Mouse (Mus musculus) frontal cortex, postnatal 25 days (tissue): ENCODE measurements around the gene Rad17.

ENCODE experiments used
- DNase-seq, 2 experiments: peaks; one replicate each; pipeline ENCODE4 v3.0.0; 2022; ENCODE audit warnings: low spot score in 2 of 2

Rad17 gene

DNA sequence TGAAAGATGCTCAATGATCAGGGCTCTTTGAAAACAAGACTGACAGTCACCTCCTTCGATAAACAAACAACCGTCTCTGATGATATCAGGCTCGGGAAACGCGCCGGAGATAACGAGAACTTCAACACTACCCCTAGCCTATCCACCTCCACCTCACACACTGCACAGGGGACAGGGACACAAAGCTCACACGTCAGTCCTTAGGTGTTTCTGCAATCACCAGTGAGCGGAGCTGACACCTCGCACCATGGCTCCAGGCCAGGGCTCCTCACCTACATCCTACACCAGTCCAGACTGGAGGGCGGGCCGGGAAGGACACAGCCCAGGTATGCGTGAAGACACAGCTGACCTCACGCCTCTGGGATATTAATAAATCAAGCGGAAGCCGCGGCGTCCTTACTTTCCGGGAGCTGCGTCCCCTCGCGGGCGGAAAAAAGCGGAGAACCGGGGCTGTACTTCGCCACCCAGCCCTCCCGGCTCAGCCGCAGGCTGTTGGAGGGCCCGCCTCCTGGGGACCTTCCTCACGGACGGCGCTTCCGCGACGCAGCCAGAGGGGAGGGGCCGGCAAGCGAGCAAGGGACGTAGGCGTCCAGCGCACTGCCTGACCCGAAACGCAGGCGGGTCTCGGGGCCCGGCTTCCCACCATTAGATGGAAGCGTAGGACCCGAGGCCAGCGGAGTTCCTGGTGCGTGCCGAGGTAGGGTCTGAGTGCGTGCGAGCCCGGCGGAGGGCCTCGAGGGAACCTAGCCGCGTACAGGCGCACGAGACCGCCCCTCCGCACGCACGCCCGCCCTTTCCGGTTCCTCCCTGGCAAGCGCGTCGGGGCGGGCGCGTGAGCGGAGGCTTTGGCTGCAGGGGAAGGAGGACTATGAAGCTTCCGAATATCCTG, at the start of gene Rad17, which contains the start of gene Ak6:
Gene Rad17, minus strand, starts transcription at position 502 of the 889 bp plus-strand sequence.
Gene Ak6, plus strand, starts transcription at position 430 of the 889 bp plus-strand sequence.
- DNase-seq = peak; percentile 93 to 95

DNA sequence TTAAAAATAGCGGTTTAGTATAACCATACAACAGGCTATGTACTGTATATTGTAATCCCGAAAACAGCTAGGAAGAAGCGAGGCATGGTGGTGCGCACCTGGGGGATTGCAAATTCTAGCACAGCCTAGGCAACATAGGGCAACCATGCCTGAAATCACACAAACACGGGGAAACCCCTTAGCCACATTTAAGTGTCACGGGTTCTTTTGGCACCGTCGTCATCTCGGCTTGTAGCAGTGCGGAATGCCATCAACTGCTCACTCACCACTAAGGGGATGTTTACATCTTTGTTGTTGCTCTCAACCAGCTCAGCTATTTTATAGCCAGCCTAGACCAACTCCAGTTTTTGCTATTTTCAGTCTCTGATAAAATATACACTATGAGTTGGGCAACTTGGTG, 48.0 kb upstream of the Rad17 start:
- DNase-seq = no peak

DNA sequence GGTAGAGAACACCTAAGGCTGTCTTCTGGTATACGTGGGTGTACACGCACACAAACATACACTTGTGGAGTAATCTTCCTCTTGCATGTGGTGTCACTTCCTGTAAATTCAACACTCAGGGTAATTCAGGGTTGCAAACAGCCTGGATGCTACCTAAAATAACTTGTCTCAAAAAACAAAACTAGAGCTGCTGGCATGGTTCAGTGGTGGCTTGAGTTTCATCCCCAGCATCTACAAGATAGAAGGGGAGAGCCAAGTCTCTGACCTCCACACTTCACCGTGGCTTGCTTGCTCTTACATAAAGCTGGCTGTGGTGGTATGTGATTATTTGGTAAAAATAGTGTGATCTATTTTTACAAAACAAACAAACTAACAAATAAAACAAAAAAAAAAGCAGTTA, 46.7 kb upstream of the Rad17 start:
- DNase-seq = no peak

DNA sequence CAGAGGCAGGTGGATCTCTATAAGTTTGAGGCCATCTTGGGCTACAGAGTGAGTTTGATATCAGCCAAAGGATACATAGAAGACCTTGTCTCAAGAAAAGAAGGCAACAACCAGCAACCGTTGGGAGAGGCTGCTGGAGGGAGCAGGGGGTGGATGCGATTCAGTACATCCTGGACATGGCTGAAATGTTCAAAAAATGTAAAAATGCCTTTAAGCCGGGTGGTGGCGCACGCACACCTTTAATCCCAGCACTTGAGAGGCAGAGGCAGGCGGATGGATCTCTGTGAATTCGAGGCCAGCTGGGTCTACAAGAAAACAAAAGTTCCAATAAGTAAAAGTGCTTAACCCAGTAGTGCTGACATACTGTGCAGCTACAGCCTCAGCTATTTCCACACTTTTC, 36.7 kb upstream of the Rad17 start:
- no peak for DNase-seq

DNA sequence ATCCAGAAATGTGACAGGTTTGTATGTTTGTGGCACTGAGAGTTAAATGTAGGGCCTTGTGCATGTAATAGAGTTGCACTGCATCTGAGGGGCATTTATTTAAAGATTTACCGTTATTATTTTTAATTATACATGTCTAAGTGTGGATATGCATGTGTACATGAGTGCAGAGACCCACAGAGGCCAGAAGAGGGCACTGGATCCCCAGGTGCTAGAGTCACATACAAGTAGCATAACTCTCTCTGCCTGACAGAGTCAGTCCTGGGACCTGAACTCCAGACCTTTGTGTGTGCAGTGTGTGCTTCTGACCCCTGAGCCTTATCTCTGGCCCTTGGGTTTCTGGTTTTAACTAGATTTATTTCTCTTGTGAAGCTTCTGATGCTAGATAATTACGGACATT, 33.5 kb upstream of the Rad17 start:
- DNase-seq = no peak

DNA sequence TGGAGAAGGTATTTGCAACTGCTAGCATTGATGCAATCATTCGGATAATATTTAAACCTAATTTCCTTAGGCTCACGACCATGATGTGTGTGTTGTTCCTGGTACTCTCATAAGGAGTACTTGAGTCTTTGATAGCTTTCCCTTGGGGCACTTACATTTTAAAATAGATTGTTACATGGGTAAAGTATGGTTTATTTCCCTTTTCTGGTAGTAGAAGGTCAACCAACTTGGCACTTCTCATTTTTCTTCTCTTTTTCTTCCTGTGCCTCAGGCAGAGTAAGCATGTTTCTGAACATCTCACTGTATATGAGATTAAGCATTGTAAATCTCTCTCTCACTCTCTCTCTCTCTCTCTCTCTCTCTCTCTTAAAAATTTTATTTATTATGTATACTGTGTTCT, 32.0 kb upstream of the Rad17 start:
- no peak for DNase-seq

DNA sequence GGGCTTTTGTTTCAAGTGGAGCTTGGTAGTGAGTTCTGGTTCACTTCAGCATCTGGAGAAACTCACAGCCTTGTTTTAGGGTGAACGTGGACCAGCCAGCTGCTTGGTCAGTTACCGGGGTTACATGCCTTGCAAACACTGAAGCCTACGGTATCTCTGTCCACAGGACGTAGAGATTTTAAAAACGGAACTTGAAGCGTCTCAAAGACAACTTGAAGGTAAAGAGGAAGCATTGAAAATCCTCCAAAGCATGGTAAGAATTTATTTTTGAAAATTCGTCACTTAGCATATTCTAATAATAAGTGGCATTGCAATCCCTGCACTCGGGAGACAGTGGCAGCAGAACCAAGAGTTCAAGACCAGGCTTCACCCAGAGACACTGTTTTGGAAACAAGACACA, 30.8 kb upstream of the Rad17 start:
- DNase-seq = no peak

DNA sequence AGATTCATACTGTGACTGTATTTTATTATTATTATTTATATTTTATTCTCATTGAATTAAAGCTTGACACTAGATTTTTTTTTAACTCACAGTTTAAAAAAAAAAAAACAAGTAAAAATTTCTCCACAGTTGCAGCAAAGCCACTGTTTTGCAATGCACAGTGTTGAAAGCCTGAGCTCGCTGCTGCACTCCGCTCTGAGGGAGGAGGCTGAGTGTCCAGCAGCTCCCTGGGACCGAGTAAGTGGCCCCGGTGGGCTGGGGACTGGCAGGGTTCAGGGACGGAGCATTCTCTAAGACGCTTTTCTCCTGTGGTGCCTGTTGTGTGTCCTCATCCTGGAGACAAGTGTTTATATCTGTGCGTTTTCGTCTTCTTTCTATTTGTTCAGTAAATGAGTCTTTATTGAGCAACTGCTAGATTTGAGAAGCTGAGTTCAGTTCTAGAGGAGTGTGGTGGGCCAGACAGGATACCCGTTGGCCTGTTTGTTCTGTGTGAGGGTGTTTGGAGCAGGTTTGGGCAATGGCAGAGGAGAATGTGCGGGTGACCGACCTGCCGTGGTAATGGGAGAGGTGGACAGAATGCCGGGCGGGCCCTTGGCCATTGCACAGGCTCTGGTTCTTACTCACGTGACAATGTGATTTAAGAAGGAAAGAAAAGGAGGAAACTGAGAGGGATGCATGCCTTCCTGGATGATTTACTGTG, 25.2 kb upstream of the Rad17 start:
- DNase-seq = no peak

DNA sequence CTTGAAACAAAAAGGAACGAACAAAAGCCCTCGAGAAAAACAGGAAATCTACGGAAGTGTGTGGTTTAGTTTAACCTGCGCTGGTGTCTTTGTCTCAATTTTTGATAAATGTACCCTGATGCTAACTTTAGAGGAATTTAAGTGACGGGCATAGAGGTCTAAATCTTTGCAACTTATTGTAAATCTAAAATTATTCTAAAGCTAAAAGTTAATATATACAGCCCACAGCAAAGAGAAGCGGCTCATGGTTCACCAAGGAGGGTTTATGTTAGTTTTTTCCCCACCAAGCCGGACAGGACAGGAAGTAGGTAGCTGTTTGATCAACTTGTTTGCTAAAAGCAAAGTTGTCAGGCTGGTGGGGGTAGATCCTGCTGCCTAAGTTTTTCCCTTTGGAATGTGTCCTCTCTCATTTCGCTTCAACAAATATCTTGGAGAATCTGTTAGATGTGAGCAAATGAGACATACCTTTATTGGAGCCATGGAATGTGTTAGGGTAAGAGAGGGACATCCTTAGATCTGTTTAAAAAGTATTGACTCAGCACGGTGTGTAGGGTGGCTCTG, 19.4 kb upstream of the Rad17 start:
- no peak for DNase-seq

DNA sequence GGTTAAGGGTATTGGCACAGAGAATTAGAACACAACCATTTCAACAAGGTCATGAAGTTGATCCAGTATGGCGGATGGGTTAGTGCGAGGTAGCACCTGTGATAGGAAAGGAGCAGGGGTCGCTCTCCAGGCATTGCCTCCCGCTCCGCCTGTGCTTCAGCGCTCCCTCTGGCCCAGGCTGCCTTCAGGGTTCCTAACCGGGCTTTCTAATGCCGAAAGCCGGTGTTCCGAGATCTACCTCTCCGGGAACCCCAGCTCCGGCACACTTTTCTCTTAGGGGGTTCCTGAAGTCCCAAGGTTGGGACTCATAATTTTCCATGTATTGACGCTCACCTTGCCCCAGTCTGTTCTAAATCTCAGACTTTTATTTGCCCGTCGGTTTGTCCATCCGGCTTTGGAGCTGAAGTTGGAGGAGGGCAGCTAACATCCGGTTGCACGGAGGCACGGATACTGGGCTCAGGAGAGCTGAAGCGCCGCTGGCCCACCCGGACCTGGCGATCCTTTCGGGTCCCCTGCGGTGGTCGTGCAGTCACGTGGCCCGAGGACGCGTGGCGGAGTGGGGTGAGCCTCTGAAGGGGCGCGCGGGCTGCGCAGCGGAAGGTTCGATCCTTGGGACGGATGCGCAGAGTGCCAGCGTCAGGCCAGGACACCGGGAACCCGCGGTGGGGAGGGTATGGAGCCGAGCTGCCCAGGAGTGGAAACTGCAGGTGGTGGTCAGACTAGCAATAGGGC, 18.6 kb upstream of the Rad17 start, which contains the start of gene Ccdc125:
Gene Ccdc125, plus strand, starts transcription at position 427 of the 732 bp plus-strand sequence.
- no peak for DNase-seq

DNA sequence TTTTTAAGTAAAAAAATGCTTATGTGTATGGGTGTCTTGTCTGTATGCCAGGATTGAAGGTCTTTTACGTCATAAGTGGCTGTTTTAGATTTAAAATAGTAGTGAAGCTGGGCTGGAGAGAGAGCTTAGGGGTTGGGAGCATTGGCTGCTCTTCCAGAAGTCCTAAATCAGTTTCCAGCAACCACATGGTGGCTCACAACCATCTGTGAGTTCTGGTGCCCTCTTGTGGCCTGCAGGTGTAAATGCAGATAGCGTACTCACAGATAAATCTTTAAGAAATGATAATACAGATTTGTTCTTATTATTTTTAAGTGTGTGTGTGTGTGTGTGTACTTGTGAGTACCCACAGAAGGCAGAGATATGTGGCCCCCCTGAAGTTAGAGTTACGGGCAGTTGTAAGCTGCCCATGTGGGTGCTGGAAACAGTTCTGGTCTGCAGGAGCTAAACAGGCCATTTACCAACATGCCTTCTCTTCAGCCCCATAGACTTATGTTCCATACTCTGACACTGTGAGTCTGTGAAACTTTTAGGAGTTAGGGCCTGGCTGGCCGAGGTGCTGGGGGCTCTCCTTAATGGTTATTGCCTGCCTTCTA, 9.1 kb upstream of the Rad17 start:
- no peak for DNase-seq

DNA sequence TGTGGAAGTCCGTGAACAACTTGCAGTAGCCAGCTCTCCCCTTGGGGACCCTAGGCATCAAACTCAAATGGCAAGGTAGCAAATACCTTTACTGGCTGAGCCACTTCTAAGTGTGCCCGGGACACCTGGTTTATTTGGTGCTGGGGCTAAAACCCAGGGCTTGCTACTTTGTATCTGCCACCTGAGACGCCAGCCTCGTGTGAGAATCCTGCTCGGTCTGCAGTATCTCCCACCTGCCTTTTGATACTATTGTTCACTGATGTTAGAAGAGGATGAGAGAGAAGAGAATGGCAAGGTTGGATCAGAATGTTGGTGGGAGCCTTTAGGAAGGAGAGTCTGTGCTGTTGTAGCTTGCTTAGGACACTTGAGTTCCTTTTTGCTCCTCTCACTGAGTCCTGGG, 7.2 kb upstream of the Rad17 start:
- no peak for DNase-seq

DNA sequence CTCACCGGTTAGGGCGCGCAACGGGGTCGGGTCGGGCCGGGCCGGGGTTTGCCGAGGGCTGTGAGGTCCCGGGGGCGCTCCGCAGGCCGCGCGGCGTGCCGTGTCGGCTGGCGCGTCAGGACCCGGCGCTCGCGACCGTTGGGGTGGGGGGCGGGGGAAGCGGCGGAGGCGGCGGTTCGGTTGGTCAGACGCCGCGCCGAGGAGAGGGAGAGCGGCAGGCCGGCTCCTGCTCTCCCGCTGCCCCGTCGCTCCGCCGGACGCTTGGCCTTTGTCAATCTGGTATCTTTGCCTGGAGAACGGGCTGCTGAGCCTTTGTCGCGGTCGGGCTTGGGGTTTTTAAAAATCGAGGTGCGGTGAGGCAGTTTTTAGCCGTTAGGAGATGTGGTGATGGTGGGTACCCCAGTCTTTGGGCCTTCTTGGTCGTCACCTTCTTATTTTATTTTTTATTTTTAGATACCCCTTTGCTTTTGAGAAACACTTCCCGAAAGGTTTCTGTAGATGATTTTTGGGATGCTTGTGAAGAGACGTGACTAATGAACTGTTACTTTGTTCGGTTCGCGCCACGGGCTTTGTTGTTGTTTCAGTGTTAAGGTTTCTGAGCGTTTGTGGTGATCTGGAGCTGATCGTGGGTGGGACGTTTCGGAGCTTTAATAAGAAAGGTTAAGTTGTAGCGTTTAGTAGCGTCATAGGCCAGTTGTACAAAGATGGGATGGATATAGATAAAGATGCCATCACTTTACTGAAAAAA, 762 bp upstream of the Rad17 start, which contains the start of gene Taf9:
Gene Taf9, plus strand, starts transcription at position 141 of the 748 bp plus-strand sequence.
- DNase-seq = no peak

DNA sequence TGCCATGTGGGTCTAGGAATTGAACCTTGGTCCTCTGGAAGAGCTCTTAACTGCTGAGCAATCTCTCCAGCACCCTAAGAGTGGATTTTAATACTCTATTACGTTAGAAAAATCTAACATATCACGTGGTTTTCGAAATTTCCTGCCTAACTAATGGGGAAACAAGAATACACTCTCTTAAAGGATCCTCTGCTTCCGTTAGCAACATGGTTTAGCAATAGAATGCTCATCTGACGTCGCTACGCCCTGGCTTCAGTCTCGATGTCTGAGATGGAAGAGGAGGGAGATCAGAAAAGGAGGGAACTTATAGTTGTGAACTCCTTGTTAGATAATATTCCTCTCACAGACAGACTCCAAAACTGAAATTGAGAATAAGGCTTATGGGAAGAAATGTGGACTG, 2.6 kb downstream of the Rad17 start:
- DNase-seq = no peak

DNA sequence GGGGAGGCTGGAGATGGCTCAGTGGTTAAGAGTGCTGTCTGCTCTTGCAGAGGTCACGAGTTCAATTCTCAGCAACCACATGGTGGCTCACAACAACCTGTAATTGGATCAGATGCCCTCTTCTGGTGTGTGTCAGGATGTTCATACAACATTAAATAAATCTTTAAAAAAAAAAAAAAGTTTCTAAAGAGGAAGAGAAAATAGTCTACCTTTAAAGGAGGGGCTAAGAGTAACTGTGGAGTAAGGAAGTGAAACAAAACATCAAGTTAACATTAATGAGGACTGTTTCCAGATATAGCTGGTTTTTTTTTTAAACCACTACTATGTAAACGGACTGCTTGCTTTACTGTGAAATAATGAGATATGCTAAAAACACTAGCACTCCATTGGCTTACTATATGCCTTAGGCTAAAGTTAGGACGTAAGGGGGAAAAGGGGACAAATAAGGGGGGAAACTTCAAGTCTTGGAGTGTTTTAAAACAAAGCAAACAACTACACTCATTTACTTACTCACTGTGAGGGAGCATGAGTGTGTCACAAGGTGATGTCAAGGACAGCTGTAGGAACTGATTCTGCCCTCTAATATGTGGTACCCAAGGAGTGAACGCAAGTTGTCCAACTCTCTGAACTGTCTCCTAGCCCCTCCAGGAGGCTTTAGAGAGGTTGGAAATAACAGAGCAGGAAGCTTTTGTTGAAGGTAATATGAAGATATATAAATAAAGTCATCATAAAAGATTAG, 8.2 kb downstream of the Rad17 start:
- DNase-seq = no peak

DNA sequence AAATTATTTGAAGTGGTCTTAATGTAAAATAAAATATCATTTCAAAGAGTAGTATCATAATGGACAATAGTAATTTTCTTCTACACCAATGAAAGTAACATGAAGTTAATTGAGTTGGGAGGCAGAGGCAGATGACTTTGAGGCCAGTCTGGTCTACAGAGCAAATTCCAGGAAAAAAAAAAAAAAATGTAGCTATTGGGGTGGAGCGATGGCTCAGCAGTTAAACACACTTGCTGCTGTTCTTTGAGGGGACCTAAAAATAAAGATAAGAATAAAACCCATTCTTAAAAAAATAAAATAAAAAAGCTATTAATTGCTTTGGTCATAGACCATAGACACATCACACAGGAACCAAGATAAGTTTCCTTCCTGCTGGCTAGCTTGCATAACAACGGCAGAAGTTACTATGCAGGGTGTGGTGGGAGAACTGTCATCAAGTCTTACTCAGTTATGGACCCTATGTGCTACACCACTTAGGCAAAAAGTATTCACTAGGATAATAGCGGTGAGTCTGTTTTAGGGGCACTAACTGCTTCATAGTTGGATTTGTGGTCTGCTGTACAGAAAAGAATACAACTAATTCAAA, 16.7 kb downstream of the Rad17 start:
- DNase-seq = no peak

DNA sequence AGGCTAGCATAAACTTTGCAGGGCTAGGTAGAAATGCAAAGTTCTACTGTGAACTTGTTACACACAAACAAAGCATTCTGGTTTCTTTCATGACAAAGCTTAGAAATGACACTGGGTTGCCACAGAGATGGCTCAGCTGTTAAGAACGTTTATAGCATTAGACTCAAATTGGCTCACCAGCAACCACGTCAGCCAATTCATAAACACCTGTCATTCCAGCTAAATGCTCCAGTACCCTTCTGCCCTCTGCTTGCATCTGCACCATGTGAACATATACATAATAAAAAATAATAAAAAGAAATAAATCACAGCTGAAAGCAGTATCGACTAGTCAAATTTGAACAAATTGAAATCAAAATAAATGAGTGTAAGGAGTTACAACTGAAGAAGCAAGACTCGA, 28.6 kb downstream of the Rad17 start:
- no peak for DNase-seq

DNA sequence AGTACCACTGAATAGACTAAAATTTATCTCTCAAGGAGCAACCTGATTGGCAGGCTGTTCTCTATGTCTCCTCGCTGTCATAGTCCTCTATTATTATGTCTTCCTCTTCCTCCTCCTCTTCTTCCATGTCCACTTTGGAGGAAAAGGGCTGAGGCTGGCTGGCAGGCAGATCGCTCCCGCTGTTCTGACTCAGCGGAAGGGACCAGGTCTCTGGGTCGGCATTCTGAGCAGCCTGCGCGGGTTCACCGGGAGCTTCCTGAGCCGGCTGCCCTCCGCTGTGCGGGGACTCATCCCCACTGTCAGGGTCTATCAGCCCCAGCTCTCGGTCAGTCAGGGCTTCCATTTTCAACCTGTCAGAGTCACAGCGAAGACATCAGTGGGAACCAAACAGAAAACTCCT, 33.3 kb downstream of the Rad17 start:
- no peak for DNase-seq

DNA sequence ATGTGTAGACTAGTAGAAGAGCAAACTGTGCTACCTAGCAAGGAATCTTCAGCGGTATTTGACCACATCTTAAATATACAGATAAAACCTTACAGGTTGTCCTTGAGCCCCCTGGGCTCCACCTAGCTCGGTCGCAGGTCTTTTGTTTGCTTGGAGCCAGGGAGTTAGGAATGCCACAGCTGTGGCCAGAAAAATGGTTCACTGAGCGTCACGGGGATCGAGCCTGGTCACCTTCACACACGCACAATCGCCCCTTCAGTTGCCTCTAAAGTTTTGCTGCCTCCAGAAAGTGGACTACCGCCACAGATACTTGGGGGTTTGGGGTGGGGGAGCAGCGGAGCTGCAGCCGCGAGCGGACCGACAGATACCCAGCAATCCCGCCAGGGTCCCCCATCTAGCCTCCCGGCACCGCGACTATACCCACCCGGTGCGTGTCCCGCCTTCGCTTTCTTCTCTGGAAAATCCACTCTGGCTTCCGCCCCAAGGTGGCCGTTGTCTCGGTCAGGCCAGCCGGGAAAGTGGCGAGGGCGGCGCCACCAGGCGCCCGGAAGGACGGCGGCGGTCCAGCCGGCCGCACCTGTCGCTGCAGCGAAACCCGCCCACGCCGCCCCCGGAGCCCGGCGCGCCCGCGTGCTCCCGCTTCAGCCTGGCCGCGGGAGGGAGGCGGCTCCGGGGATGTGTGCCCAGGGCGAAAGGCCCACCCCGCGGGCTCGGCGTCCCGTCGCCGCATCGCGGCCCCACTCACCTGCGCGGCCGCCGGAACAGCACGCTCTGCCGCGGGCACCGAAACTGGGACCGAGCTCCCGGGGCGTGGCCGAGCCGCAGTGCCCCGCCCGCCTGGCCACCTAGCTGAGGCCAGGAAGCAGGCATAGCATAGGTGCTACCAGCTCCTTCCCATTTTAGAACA, 34.4 kb downstream of the Rad17 start, which contains the start of gene Marveld2:
Gene Marveld2, minus strand, starts transcription at position 791 of the 907 bp plus-strand sequence.
- peak in 1 of 2 experiments; percentile 7 for DNase-seq
